Mouse (Mus musculus) telencephalon, adult 2 months (tissue): ENCODE measurements at regions not wholly inside any gene's neighbourhood (a gene's known extent, or its start where the extent isn't known, plus 50 kb on each side); places are given as distances from the start of the nearest gene placed in this dataset.

Source experiments
- DNase-seq: peaks from one replicate; pipeline ENCODE4 v3.0.0-alpha.2; 2011; ENCODE audit warnings: low read depth, low spot score

- DNase-seq = no peak
Measured at GRCm38 (mm10) chr2:68530228-68530627, 52.0 kb upstream of the 4933409G03Rik start.

DNA sequence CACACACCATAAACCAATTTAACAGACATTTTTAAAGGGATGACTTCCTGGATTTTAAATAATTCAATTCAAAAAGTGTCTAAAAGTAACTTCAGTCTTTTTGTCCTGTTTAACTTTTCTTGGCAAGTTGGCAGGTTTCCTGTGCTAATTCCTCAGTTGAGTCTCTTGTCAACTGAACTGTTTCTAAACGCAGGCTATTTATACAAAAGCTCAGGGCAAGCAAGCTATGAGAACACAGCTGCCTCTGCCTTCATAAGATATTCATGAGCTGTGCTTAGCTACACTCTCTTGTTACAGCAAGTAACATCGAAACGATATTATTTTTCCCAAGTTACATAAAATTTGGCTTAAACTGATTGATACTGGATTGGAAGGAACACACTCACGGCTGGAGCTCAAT lies 51.1 kb upstream of the 4933409G03Rik start:
- DNase-seq = peak; percentile 42
